ENCODE assay signal across 18 mouse cellular contexts in genomic region chr16:73449836-73450235, GRCm38 (mm10).
DNase-seq lines count a peak whose midpoint lies in the region; ATAC-seq lines count a peak whose summit lies in the region.
"Had no signal": no experiment of that assay in that cellular context is flagged by ENCODE, and none has a peak within 500 bp of the region (broad histone marks: within the 10 kb centered on the region; RNA-seq: fewer than 3 reads in every experiment).

No protein-coding gene starts in this region.

- H3K4me2 ChIP-seq in embryonic facial prominence, embryonic 11.5 days (ENCODE audit: low read depth, low read length), result no peak overlapping the region
- peak overlapping the region; percentile 23 for H3K4me2 ChIP-seq in limb, embryonic 12.5 days
- no peak overlapping the region for H3K4me2 ChIP-seq in midbrain, embryonic 16.5 days (ENCODE audit: low read length)
- H3K4me2 ChIP-seq: embryonic facial prominence, embryonic 12.5 days; heart, embryonic 13.5 days; hindbrain, embryonic 12.5 days had no signal

- no peaks in the 10 kb centered on the region for H3K27me3 ChIP-seq in embryonic facial prominence, embryonic 11.5 days (ENCODE audit: control insufficient read depth, insufficient read depth, low read length)
- no peaks in the 10 kb centered on the region for H3K27me3 ChIP-seq in embryonic facial prominence, embryonic 10.5 days (replicated peaks; ENCODE audit: low read depth, poor library complexity, severe bottlenecking)
- H3K27me3 ChIP-seq in limb, embryonic 12.5 days, result no peaks in the 10 kb centered on the region
- H3K27me3 ChIP-seq in midbrain, embryonic 16.5 days (ENCODE audit: control insufficient read depth, insufficient read depth, low read depth, low read length), result no peaks in the 10 kb centered on the region
- H3K27me3 ChIP-seq: embryonic facial prominence, embryonic 12.5 days; heart, embryonic 13.5 days; hindbrain, embryonic 12.5 days had no signal

- WGBS in embryonic facial prominence, embryonic 11.5 days, result 71% methylated on average over 7 of the region's 7 CpGs
- 82% methylated on average over 7 of the region's 7 CpGs for WGBS in embryonic facial prominence, embryonic 10.5 days
- 20% methylated on average over 7 of the region's 7 CpGs for WGBS in limb, embryonic 12.5 days
- 84% methylated on average over 7 of the region's 7 CpGs for WGBS in midbrain, embryonic 16.5 days

- no peak overlapping the region for H3K9ac ChIP-seq in embryonic facial prominence, embryonic 11.5 days (replicated peaks; ENCODE audit: low read length)
- H3K9ac ChIP-seq in limb, embryonic 12.5 days (replicated peaks), result no peak overlapping the region
- no peak overlapping the region for H3K9ac ChIP-seq in midbrain, embryonic 16.5 days (ENCODE audit: low read depth, low read length)
- H3K9ac ChIP-seq: embryonic facial prominence, embryonic 12.5 days; heart, embryonic 13.5 days; hindbrain, embryonic 12.5 days had no signal

- no peak overlapping the region for H3K27ac ChIP-seq in embryonic facial prominence, embryonic 11.5 days (replicated peaks; ENCODE audit: low read depth, low read length)
- H3K27ac ChIP-seq in embryonic facial prominence, embryonic 10.5 days (replicated peaks), result no peak overlapping the region
- H3K27ac ChIP-seq in limb, embryonic 12.5 days, result peak overlapping the region; percentile 25; the same call in 1 of the 2 replicates
- H3K27ac ChIP-seq in midbrain, embryonic 16.5 days (ENCODE audit: low read length), result no peak overlapping the region
- H3K27ac ChIP-seq: embryonic facial prominence, embryonic 12.5 days; heart, embryonic 13.5 days; hindbrain, embryonic 12.5 days had no signal

- H3K36me3 ChIP-seq in embryonic facial prominence, embryonic 11.5 days (replicated peaks; ENCODE audit: control insufficient read depth, insufficient read depth, low read depth, low read length), result no peaks in the 10 kb centered on the region
- no peaks in the 10 kb centered on the region for H3K36me3 ChIP-seq in embryonic facial prominence, embryonic 10.5 days (replicated peaks)
- no peaks in the 10 kb centered on the region for H3K36me3 ChIP-seq in limb, embryonic 12.5 days
- H3K36me3 ChIP-seq in midbrain, embryonic 16.5 days (ENCODE audit: control insufficient read depth, insufficient read depth, low read length), result no peaks in the 10 kb centered on the region
- H3K36me3 ChIP-seq: embryonic facial prominence, embryonic 12.5 days; heart, embryonic 13.5 days; hindbrain, embryonic 12.5 days had no signal

- peak; percentile 5 for DNase-seq in embryonic facial prominence, embryonic 11.5 days (ENCODE audit: low spot score)
- no peak for DNase-seq in embryonic facial prominence, embryonic 10.5 days (ENCODE audit: low spot score)
- DNase-seq in 416B (ENCODE audit: low read depth), result peak; percentile 13
- DNase-seq in forelimb bud, embryonic 11.5 days (ENCODE audit: low read depth, low spot score), result peak; percentile 88
- DNase-seq in right cerebral cortex, postnatal 14 days, result no peak
- DNase-seq: adrenal gland, adult 2 months; adrenal gland, postnatal 25 days; cerebellum, adult 2 months; cerebellum, postnatal 10 days; gastrocnemius, postnatal 14 days; heart, postnatal 4 days; kidney, adult 11 months had no signal

- no peak for ATAC-seq in embryonic facial prominence, embryonic 11.5 days (replicated peaks; ENCODE audit: insufficient number of reproducible peaks, low FRiP score, low TSS enrichment, low read depth)
- no peak for ATAC-seq in limb, embryonic 12.5 days (ENCODE audit: insufficient number of reproducible peaks, insufficient read depth, low FRiP score, low TSS enrichment, low read depth)
- ATAC-seq in midbrain, embryonic 16.5 days, result no peak
- ATAC-seq: hindbrain, embryonic 16.5 days had no signal

- H3K4me3 ChIP-seq in embryonic facial prominence, embryonic 11.5 days (ENCODE audit: low read depth, low read length), result no peak overlapping the region
- no peak overlapping the region for H3K4me3 ChIP-seq in embryonic facial prominence, embryonic 10.5 days
- H3K4me3 ChIP-seq in limb, embryonic 12.5 days (replicated peaks), result no peak overlapping the region
- no peak overlapping the region for H3K4me3 ChIP-seq in midbrain, embryonic 16.5 days (ENCODE audit: low read depth, low read length)
- H3K4me3 ChIP-seq: embryonic facial prominence, embryonic 12.5 days; heart, embryonic 13.5 days; hindbrain, embryonic 12.5 days had no signal

- H3K9me3 ChIP-seq in embryonic facial prominence, embryonic 11.5 days (replicated peaks; ENCODE audit: control insufficient read depth, low read length), result no peaks in the 10 kb centered on the region
- no peaks in the 10 kb centered on the region for H3K9me3 ChIP-seq in embryonic facial prominence, embryonic 10.5 days
- H3K9me3 ChIP-seq in limb, embryonic 12.5 days, result no peaks in the 10 kb centered on the region
- no peaks in the 10 kb centered on the region for H3K9me3 ChIP-seq in midbrain, embryonic 16.5 days (replicated peaks; ENCODE audit: control insufficient read depth, low read length, poor library complexity, severe bottlenecking)
- H3K9me3 ChIP-seq: embryonic facial prominence, embryonic 12.5 days; heart, embryonic 13.5 days; hindbrain, embryonic 12.5 days had no signal

- H3K4me1 ChIP-seq in embryonic facial prominence, embryonic 11.5 days (ENCODE audit: control insufficient read depth, insufficient read depth, low read length), result no peaks in the 10 kb centered on the region
- no peaks in the 10 kb centered on the region for H3K4me1 ChIP-seq in embryonic facial prominence, embryonic 10.5 days
- no peaks in the 10 kb centered on the region for H3K4me1 ChIP-seq in limb, embryonic 12.5 days (replicated peaks)
- H3K4me1 ChIP-seq in midbrain, embryonic 16.5 days (ENCODE audit: control insufficient read depth, insufficient read depth, low read length), result no peaks in the 10 kb centered on the region
- H3K4me1 ChIP-seq: embryonic facial prominence, embryonic 12.5 days; heart, embryonic 13.5 days had no signal

Comparison
In these comparisons a context has a peak if more than half of its experiments do, and no peak if none do; other contexts are left out.
1. DNase-seq: peak in embryonic facial prominence, embryonic 11.5 days (single experiment), 416B (single experiment) and forelimb bud, embryonic 11.5 days (single experiment); none in embryonic facial prominence, embryonic 10.5 days (single experiment) and right cerebral cortex, postnatal 14 days (single experiment).